Mouse (Mus musculus) left cerebral cortex, adult 18-20 months (tissue): ENCODE measurements around the gene Eng. TPM values are rescaled to one million over a fixed set of nuclear protein-coding genes. Genes with fewer than 3 reads are reported as not detected.

Experiments used
- DNase-seq, 2 experiments: peaks; one replicate each; pipeline ENCODE4 v3.0.0; 2021 to 2022; ENCODE audit warnings: low spot score in 2 of 2, mixed read lengths in 1 of 2
- microRNA-seq, 2 experiments: library from miRNA; unstranded; fragments of <30 nt; microRNA quantifications; one replicate each; pipeline ENCODE4 v1.2.0; 2021
- total RNA-seq, 2 experiments: library from RNA; stranded (reverse); gene quantifications; 2 replicates each; pipeline ENCODE4 v1.2.3; 2021

Gene Eng
- total RNA-seq, 2 experiments from 2014 or later, result 18.4 to 19.9 TPM

- no peak for DNase-seq
Observed at GRCm38 (mm10) chr2:32729547-32729946, 83.2 kb downstream of the Eng start.

GRCm38 (mm10) chr2:32730854-32731253, 84.5 kb downstream of the Eng start:
- DNase-seq, result no peak

- no peak for DNase-seq
Observed at GRCm38 (mm10) chr2:32731911-32732310, 85.5 kb downstream of the Eng start.

Small RNA genes lying within 50 kb of the gene (microRNA-seq; reads per million reads assigned to microRNA genes)
- 0 reads per million in 2 experiments for gene Gm47291
- gene Mir1954, result 0 reads per million in 2 experiments
- 0.21 to 0.25 reads per million in 2 experiments for gene Mir2861
- 0 reads per million in 2 experiments for gene Mir3960
- gene Mir8093, result 0 to 1.1 reads per million in 2 experiments

Other genes starting within 250 kb of the Eng start
- 1 to 10 TPM; 3.7 to 4.6 TPM for gene Naif1, start 196.1 kb upstream of the Eng start, total RNA-seq
- 10 to 100 TPM; 67.5 to 72.1 TPM for gene Slc25a25, start 195.2 kb upstream of the Eng start, total RNA-seq
- 10 to 100 TPM; 67.3 to 68.4 TPM for gene Fam102a, start 111.3 kb upstream of the Eng start, total RNA-seq
- 10 to 100 TPM; 71.4 to 77.1 TPM for gene Dpm2, start 75.7 kb upstream of the Eng start, total RNA-seq
- 10 to 100 TPM in 1 of 2 experiments, 1 to 10 TPM in 1; 8.6 to 10.3 TPM for gene Pip5kl1, start 71.8 kb upstream of the Eng start, total RNA-seq
- gene 9430097D07Rik, start 70.9 kb upstream of the Eng start, total RNA-seq, result under 1 TPM; 0.79 to 0.82 TPM
- 10 to 100 TPM; 40.6 TPM for gene St6galnac4, start 59.5 kb upstream of the Eng start, total RNA-seq
- gene St6galnac6, start 46.9 kb upstream of the Eng start, total RNA-seq, result 100 to 1,000 TPM; 113 to 130 TPM
- 100 to 1,000 TPM; 151 to 160 TPM for gene Ak1, start 24.8 kb upstream of the Eng start, total RNA-seq
- gene Fpgs, start 57.5 kb downstream of the Eng start, total RNA-seq, result 1 to 10 TPM; 7.6 to 9.0 TPM
- 100 to 1,000 TPM; 128 to 133 TPM for gene Cdk9, start 66.5 kb downstream of the Eng start, total RNA-seq
- gene Sh2d3c, start 74.5 kb downstream of the Eng start, total RNA-seq, result 10 to 100 TPM; 27.9 to 35.5 TPM
- gene 6330409D20Rik, start 94.4 kb downstream of the Eng start, total RNA-seq, result 1 to 10 TPM; 2.2 to 2.8 TPM
- gene Tor2a, start 110.6 kb downstream of the Eng start, total RNA-seq, result 10 to 100 TPM; 28.7 to 34.3 TPM
- 1 to 10 TPM in 1 of 2 experiments, under 1 TPM in 1; 0.88 to 1.0 TPM for gene Ttc16, start 129.0 kb downstream of the Eng start, total RNA-seq
- 10 to 100 TPM in 1 of 2 experiments, 1 to 10 TPM in 1; 8.1 to 10.2 TPM for gene Ptrh1, start 129.2 kb downstream of the Eng start, total RNA-seq
- gene Cfap157, start 137.8 kb downstream of the Eng start, total RNA-seq, result under 1 TPM; 0.28 to 0.33 TPM
- 1,000 to 10,000 TPM in 1 of 2 experiments, 100 to 1,000 TPM in 1; 951 to 1,006 TPM for gene Stxbp1, start 200.7 kb downstream of the Eng start, total RNA-seq
- 10 to 100 TPM; 29.6 to 35.3 TPM for gene Fam129b, start 229.5 kb downstream of the Eng start, total RNA-seq